Mouse (Mus musculus): Measurements from ENCODE around the gene Slc34a3. TPM values are rescaled to one million over a fixed set of nuclear protein-coding genes. Genes with fewer than 3 reads are reported as not detected.

Gene Slc34a3
- polyA plus RNA-seq, 1 experiment from 2014 or later: not detected

DNA sequence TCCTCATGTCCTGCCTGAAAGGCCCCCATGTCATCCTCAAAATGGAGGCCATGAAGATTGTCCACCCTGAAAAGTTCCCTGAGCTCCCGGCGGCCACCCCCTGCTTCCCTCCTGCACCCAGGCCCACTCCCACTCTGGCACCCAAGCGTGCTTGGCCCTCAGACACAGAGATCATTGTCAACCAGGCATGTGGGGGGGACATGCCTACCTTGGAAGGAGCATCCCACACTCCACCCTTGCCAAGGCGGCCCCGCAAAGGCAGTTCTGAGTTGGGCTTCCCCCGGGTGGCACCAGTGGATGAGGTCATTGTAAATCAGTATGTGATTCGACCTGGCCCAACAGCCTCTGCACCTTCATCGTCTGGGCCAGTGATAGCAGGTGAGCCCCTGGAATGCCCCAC, 9.2 kb upstream of the Slc34a3 start:
- WGBS: 78% methylated on average over 8 of the region's 8 CpGs
- no peak overlapping the region for H3K27ac ChIP-seq (replicated peaks)
- peak overlapping the region; percentile 69; the same call in 1 of the 2 replicates for H3K4me3 ChIP-seq

GRCm38 (mm10) chr2:25242101-25242506, 7.9 kb upstream of the Slc34a3 start, which contains the start of the genes Rnf208 and Cysrt1:
Rnf208 (plus strand) TSS chr2:25242255.
Cysrt1 (minus strand) TSS chr2:25242452.
- peak; percentile 49 for DNase-seq (ENCODE audit: low spot score)
- peaks cover 23% of the 10 kb centered on the region for H3K36me3 ChIP-seq (replicated peaks)
- H3K9me3 ChIP-seq: no peaks in the 10 kb centered on the region
- H3K27me3 ChIP-seq (replicated peaks; ENCODE audit: low read depth, poor library complexity, severe bottlenecking): peaks cover 48% of the 10 kb centered on the region
- H3K4me3 ChIP-seq: peak within 1 kb of the TSS; percentile 69
- WGBS: 1% methylated on average over 59 of the region's 59 CpGs
- H3K27ac ChIP-seq (replicated peaks): peak within 1 kb of the TSS; percentile 72
- peaks cover 33% of the 10 kb centered on the region for H3K4me1 ChIP-seq

More for the DNA sequence above, 9.2 kb upstream of the Slc34a3 start:
- DNase-seq (ENCODE audit: low spot score): no peak
- H3K4me1 ChIP-seq: peaks cover 33% of the 10 kb centered on the region
- peaks cover 36% of the 10 kb centered on the region for H3K36me3 ChIP-seq (replicated peaks)
- H3K27me3 ChIP-seq (replicated peaks; ENCODE audit: low read depth, poor library complexity, severe bottlenecking): peaks cover 48% of the 10 kb centered on the region
- no peaks in the 10 kb centered on the region for H3K9me3 ChIP-seq

DNA sequence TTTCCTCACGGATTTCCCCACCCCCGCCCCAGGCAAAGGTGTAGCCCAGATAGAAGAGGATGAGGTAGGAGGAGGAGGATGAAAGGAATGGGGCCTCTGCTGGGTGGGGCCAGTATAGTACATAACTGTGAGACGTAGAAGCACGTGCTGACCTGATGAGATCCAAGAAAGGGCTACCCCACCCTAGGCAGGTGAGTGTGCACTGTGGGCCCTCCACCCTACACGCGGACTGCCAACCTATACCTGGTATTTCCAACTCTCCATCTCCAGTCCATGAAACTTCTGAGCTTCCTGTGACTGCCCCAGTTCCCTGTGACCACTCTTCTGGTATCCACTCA, 7.2 kb upstream of the Slc34a3 start:
- H3K9me3 ChIP-seq: no peaks in the 10 kb centered on the region
- peaks cover 16% of the 10 kb centered on the region for H3K36me3 ChIP-seq (replicated peaks)
- 19% methylated on average over 6 of the region's 6 CpGs for WGBS
- H3K27ac ChIP-seq (replicated peaks): no peak overlapping the region; the same call in 1 of the 2 replicates
- H3K27me3 ChIP-seq (replicated peaks; ENCODE audit: low read depth, poor library complexity, severe bottlenecking): peaks cover 48% of the 10 kb centered on the region
- H3K4me1 ChIP-seq: peaks cover 36% of the 10 kb centered on the region
- peak overlapping the region; percentile 69 for H3K4me3 ChIP-seq
- DNase-seq (ENCODE audit: low spot score): no peak

- Histone ChIP-seq H3K4me1 (peaks cover 38% of the 10 kb centered on the region), H3K4me3 (peak overlapping the region; percentile 69), H3K36me3 (replicated peaks) (peaks cover 11% of the 10 kb centered on the region), H3K27ac (replicated peaks) (peak overlapping the region; percentile 70; the same call in 1 of the 2 replicates), H3K27me3 (replicated peaks; ENCODE audit: low read depth, poor library complexity, severe bottlenecking) (peaks cover 48% of the 10 kb centered on the region), H3K9me3 (no peaks in the 10 kb centered on the region)
- WGBS: 1% methylated on average over 29 of the region's 29 CpGs
- DNase-seq (ENCODE audit: low spot score): peak; percentile 81
Measured at GRCm38 (mm10) chr2:25240723-25241437, 6.7 kb upstream of the Slc34a3 start.

DNA sequence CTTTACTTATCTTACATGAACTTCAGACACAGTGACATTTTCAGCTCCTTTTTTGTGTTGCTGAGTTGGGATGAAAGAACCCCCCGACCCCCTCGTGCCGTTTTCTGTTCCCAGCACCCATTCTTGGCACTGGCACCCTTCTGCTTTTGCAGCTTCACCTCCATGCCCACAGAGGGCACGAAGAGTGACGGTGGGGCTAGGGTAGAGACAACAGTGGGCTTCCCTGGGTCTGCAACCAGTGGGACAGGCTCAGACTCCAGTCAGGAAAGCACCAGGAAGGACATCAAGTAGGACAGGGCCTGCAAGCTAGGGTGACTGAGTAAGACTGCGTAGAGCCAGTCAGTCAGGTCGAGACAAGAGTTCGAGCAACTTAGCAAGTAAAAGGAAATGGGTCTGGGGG, 6.1 kb upstream of the Slc34a3 start:
- H3K27me3 ChIP-seq (replicated peaks; ENCODE audit: low read depth, poor library complexity, severe bottlenecking): peaks cover 48% of the 10 kb centered on the region
- peaks cover 38% of the 10 kb centered on the region for H3K4me1 ChIP-seq
- no peaks in the 10 kb centered on the region for H3K9me3 ChIP-seq
- peaks cover 5% of the 10 kb centered on the region; the same call in 1 of the 2 replicates for H3K36me3 ChIP-seq (replicated peaks)
- DNase-seq (ENCODE audit: low spot score): no peak
- H3K4me3 ChIP-seq: peak overlapping the region; percentile 69
- 48% methylated on average over 8 of the region's 8 CpGs for WGBS
- peak overlapping the region; percentile 70; the same call in 1 of the 2 replicates for H3K27ac ChIP-seq (replicated peaks)

- Histone ChIP-seq H3K27ac (replicated peaks) (no peak overlapping the region), H3K9me3 (no peaks in the 10 kb centered on the region), H3K4me1 (peaks cover 38% of the 10 kb centered on the region), H3K27me3 (replicated peaks; ENCODE audit: low read depth, poor library complexity, severe bottlenecking) (peaks cover 49% of the 10 kb centered on the region), H3K36me3 (replicated peaks) (0 out of 2 replicates have a peak, but pooled peaks cover under 1% of the 10 kb centered on the region), H3K4me3 (peak overlapping the region; percentile 1; the same call in 1 of the 2 replicates)
- WGBS: 86% methylated on average over 3 of the region's 3 CpGs
- DNase-seq (ENCODE audit: low spot score): no peak
Measured at GRCm38 (mm10) chr2:25239766-25240165, 5.6 kb upstream of the Slc34a3 start.

GRCm38 (mm10) chr2:25238106-25238505, 3.9 kb upstream of the Slc34a3 start:
- Histone ChIP-seq H3K27ac (replicated peaks) (no peak overlapping the region), H3K9me3 (no peaks in the 10 kb centered on the region), H3K4me3 (no peak overlapping the region), H3K4me1 (peaks cover 35% of the 10 kb centered on the region), H3K27me3 (replicated peaks; ENCODE audit: low read depth, poor library complexity, severe bottlenecking) (peaks cover 42% of the 10 kb centered on the region), H3K36me3 (replicated peaks) (no peaks in the 10 kb centered on the region)
- DNase-seq (ENCODE audit: low spot score): no peak

DNA sequence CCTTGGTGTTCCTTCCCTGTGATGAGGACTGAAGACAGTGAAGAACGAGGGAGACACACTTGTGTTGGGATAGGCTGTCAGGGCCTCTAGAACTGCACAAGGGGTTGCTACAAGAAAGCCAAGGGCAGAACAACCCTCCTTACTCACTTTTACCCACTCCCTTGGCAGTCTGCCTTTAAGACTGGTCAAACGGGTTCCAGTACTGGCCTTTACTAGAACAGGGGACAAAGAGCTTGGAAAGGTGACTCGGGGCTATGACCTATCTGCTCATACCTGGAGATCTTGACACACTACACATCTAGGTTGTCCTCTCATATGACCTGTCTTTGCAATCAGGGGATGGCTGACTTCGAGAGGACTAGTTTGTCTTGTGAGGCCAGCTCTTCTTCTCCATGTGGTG, 3.4 kb upstream of the Slc34a3 start:
- Histone ChIP-seq H3K27ac (replicated peaks) (no peak overlapping the region), H3K36me3 (replicated peaks) (no peaks in the 10 kb centered on the region), H3K4me3 (no peak overlapping the region), H3K4me1 (peaks cover 29% of the 10 kb centered on the region), H3K27me3 (replicated peaks; ENCODE audit: low read depth, poor library complexity, severe bottlenecking) (peaks cover 36% of the 10 kb centered on the region), H3K9me3 (no peaks in the 10 kb centered on the region)
- WGBS: 67% methylated on average over 4 of the region's 4 CpGs
- no peak for DNase-seq (ENCODE audit: low spot score)

- DNase-seq (ENCODE audit: low spot score): no peak
- 32% methylated on average over 8 of the region's 8 CpGs for WGBS
- no peaks in the 10 kb centered on the region for H3K9me3 ChIP-seq
- no peak within 1 kb of the TSS for H3K27ac ChIP-seq (replicated peaks)
- peaks cover 36% of the 10 kb centered on the region for H3K27me3 ChIP-seq (replicated peaks; ENCODE audit: low read depth, poor library complexity, severe bottlenecking)
- H3K4me1 ChIP-seq: peaks cover 20% of the 10 kb centered on the region
- H3K4me3 ChIP-seq: no peak within 1 kb of the TSS
- no peaks in the 10 kb centered on the region for H3K36me3 ChIP-seq (replicated peaks)
Measured at GRCm38 (mm10) chr2:25236614-25237013, 2.5 kb upstream of the Slc34a3 start, which contains the start of gene Rnf224. Rnf224 (minus strand) TSS chr2:25236787.

DNA sequence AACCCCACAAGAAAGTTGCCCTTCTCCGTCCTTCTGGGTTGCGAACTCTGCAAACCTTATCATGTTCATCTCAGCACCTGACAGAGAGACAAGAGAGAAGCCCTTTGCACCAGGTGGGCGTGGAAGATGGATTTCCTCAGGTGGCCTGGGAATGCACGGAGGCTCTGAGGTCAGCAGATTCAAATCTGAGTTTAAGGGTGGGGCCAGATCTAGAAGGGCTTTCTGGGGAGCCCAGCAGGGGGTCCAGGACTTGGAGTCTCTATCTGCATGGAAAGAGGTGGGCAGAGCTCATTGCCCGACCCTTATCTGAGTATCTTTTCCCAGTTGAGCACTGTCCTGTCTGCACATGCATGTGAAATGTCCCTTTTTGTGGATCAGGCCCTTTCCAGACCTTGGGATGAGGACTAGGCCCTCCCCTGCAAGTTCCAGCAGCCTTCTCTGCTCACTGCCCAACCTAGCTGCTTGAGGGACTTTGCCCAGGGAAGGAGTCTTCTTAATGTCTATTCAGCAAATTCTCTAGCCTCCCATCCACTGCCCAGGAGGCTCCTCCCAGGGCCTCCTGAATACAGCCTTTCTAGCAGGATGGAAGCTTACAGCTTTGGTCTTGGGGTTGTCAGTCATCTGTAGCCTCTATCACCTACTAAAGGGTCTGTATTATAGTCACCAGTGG, 522 bp upstream of the Slc34a3 start:
- no peaks in the 10 kb centered on the region for H3K36me3 ChIP-seq (replicated peaks)
- no peak overlapping the region for H3K27ac ChIP-seq (replicated peaks)
- no peak overlapping the region for H3K4me3 ChIP-seq
- DNase-seq (ENCODE audit: low spot score): no peak
- no peaks in the 10 kb centered on the region for H3K9me3 ChIP-seq
- WGBS: 73% methylated on average over 5 of the region's 5 CpGs
- H3K4me1 ChIP-seq: peaks cover 5% of the 10 kb centered on the region; the same call in 1 of the 2 replicates
- H3K27me3 ChIP-seq (replicated peaks; ENCODE audit: low read depth, poor library complexity, severe bottlenecking): peaks cover 39% of the 10 kb centered on the region

GRCm38 (mm10) chr2:25233421-25233820, 743 bp downstream of the Slc34a3 start:
- WGBS: 84% methylated on average over 4 of the region's 4 CpGs
- Histone ChIP-seq H3K27ac (replicated peaks) (no peak overlapping the region), H3K36me3 (replicated peaks) (no peaks in the 10 kb centered on the region), H3K4me1 (peaks cover 13% of the 10 kb centered on the region), H3K9me3 (no peaks in the 10 kb centered on the region), H3K27me3 (replicated peaks; ENCODE audit: low read depth, poor library complexity, severe bottlenecking) (peaks cover 31% of the 10 kb centered on the region), H3K4me3 (no peak overlapping the region)
- no peak for DNase-seq (ENCODE audit: low spot score)

- Histone ChIP-seq H3K4me3 (no peak overlapping the region), H3K4me1 (peaks cover 12% of the 10 kb centered on the region), H3K36me3 (replicated peaks) (no peaks in the 10 kb centered on the region), H3K9me3 (no peaks in the 10 kb centered on the region), H3K27ac (replicated peaks) (no peak overlapping the region), H3K27me3 (replicated peaks; ENCODE audit: low read depth, poor library complexity, severe bottlenecking) (peaks cover 31% of the 10 kb centered on the region)
- no peak for DNase-seq (ENCODE audit: low spot score)
- 53% methylated on average over 12 of the region's 12 CpGs for WGBS
Measured at GRCm38 (mm10) chr2:25231038-25231437, 3.1 kb downstream of the Slc34a3 start.

DNA sequence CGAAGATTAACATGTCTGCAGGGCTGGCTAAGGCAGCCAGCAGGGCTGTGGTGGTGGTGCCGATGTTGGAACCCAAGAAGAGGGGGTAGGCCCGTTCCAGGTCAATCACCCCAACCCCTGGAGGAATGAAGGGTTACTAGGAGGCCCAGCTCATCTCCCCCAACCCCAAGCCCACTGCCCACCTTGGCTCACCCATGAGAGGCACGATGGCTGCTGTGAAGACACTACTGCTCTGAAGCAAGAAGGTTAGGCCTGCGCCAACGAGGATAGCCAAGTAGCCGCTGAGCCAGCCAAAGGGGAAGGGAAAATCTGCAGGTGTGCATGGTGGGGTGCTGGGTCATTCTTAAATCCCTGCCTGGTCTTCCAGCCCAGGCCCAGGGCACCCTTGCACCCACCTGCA, 3.6 kb downstream of the Slc34a3 start:
- Histone ChIP-seq H3K36me3 (replicated peaks) (no peaks in the 10 kb centered on the region), H3K9me3 (no peaks in the 10 kb centered on the region), H3K27me3 (replicated peaks; ENCODE audit: low read depth, poor library complexity, severe bottlenecking) (peaks cover 31% of the 10 kb centered on the region), H3K4me1 (peaks cover 17% of the 10 kb centered on the region), H3K27ac (replicated peaks) (no peak overlapping the region), H3K4me3 (no peak overlapping the region)
- no peak for DNase-seq (ENCODE audit: low spot score)
- WGBS: 89% methylated on average over 7 of the region's 7 CpGs

Measured in embryonic facial prominence, embryonic 10.5 days (tissue).